ENCODE assay signal across 9 mouse cellular contexts in genomic region chr16:87249903-87250302, GRCm38 (mm10).
DNase-seq lines count a peak whose midpoint lies in the region; ATAC-seq and TF ChIP-seq lines count a peak whose summit lies in the region.
"Had no signal": no experiment of that assay in that cellular context is flagged by ENCODE, and none has a peak within 500 bp of the region (broad histone marks: within the 10 kb centered on the region; RNA-seq: fewer than 3 reads in every experiment).

No protein-coding gene starts in this region.

- H3K79me2 ChIP-seq in C2C12 (ENCODE audit: control insufficient read depth, insufficient read depth): no peaks in the 10 kb centered on the region

- no peak for ATAC-seq in hindbrain, embryonic 14.5 days (ENCODE audit: low FRiP score)
- no peak for ATAC-seq in hindbrain, embryonic 16.5 days
- no peak for ATAC-seq in heart, embryonic 16.5 days (replicated peaks; ENCODE audit: extremely low read depth, insufficient read depth, low FRiP score)
- peak; percentile 51; the same call in 1 of the 2 replicates for ATAC-seq in megakaryocyte, adult 5-6 weeks (ENCODE audit: poor library complexity, severe bottlenecking)

- no peak overlapping the region for H3K4me3 ChIP-seq in hindbrain, embryonic 14.5 days (replicated peaks; ENCODE audit: low read length)
- H3K4me3 ChIP-seq in hindbrain, embryonic 16.5 days (ENCODE audit: low read length): no peak overlapping the region
- H3K4me3 ChIP-seq in C2C12 (ENCODE audit: insufficient read depth, poor library complexity, severe bottlenecking): no peak overlapping the region
- no peak overlapping the region for H3K4me3 ChIP-seq in heart, embryonic 16.5 days (ENCODE audit: low read length)
- H3K4me3 ChIP-seq: megakaryocyte, embryonic 14.5 days had no signal

- no peak overlapping the region for H3K4me2 ChIP-seq in hindbrain, embryonic 14.5 days (replicated peaks)
- H3K4me2 ChIP-seq in hindbrain, embryonic 16.5 days (ENCODE audit: low read length): no peak overlapping the region
- H3K4me2 ChIP-seq in heart, embryonic 16.5 days (ENCODE audit: low read depth, low read length): no peak overlapping the region

- 35% methylated on average over 7 of the region's 7 CpGs for WGBS in hindbrain, embryonic 14.5 days
- 34% methylated on average over 7 of the region's 7 CpGs for WGBS in hindbrain, embryonic 16.5 days
- 32% methylated on average over 7 of the region's 7 CpGs for WGBS in heart, embryonic 16.5 days

- H3K79me3 ChIP-seq in C2C12 (ENCODE audit: low read depth): no peaks in the 10 kb centered on the region

- intact Hi-C loops in left cerebral cortex, postnatal 4 days (cut with DNase I): loop anchor here (2.0 to 10.0 kb wide), 4 partner anchors 368 to 1443 kb away; no protein-coding TSS in a partner anchor

- H3K9me3 ChIP-seq in hindbrain, embryonic 14.5 days (ENCODE audit: control insufficient read depth, low read length): no peaks in the 10 kb centered on the region
- H3K9me3 ChIP-seq in hindbrain, embryonic 16.5 days (ENCODE audit: control insufficient read depth, low read length): no peaks in the 10 kb centered on the region
- no peaks in the 10 kb centered on the region for H3K9me3 ChIP-seq in heart, embryonic 16.5 days (replicated peaks; ENCODE audit: control insufficient read depth, low read length)
- H3K9me3 ChIP-seq: megakaryocyte, embryonic 14.5 days had no signal

- H3K27me3 ChIP-seq in hindbrain, embryonic 14.5 days (ENCODE audit: control insufficient read depth, insufficient read depth, low read length): no peaks in the 10 kb centered on the region
- no peaks in the 10 kb centered on the region; the same call in 1 of the 2 replicates for H3K27me3 ChIP-seq in hindbrain, embryonic 16.5 days (replicated peaks; ENCODE audit: control insufficient read depth, insufficient read depth, low read length)
- no peaks in the 10 kb centered on the region for H3K27me3 ChIP-seq in C2C12 (ENCODE audit: control insufficient read depth, insufficient read depth, insufficient read length)
- H3K27me3 ChIP-seq in heart, embryonic 16.5 days (ENCODE audit: control insufficient read depth, insufficient read depth, low read length): no peaks in the 10 kb centered on the region
- H3K27me3 ChIP-seq: megakaryocyte, embryonic 14.5 days had no signal

- H3K27ac ChIP-seq in hindbrain, embryonic 14.5 days: no peak overlapping the region
- H3K27ac ChIP-seq in hindbrain, embryonic 16.5 days (ENCODE audit: low read depth, low read length): no peak overlapping the region
- H3K27ac ChIP-seq in heart, embryonic 16.5 days (ENCODE audit: low read length): peak overlapping the region; percentile 38

- TF ChIP-seq CTCF in C2C12 (IDR thresholded peaks at IDR 0.05; ENCODE audit: control insufficient read depth, insufficient read depth, insufficient read length): peak; percentile 9

- no peak overlapping the region for H3K9ac ChIP-seq in hindbrain, embryonic 14.5 days
- no peak overlapping the region for H3K9ac ChIP-seq in hindbrain, embryonic 16.5 days (ENCODE audit: low read depth, low read length)
- no peak overlapping the region for H3K9ac ChIP-seq in heart, embryonic 16.5 days (ENCODE audit: low read length)

- H3K4me1 ChIP-seq in hindbrain, embryonic 14.5 days (replicated peaks; ENCODE audit: control insufficient read depth, insufficient read depth, low read length): no peaks in the 10 kb centered on the region
- H3K4me1 ChIP-seq in hindbrain, embryonic 16.5 days (ENCODE audit: control insufficient read depth, insufficient read depth, low read depth, low read length): no peaks in the 10 kb centered on the region; the same call in 1 of the 2 replicates
- peaks cover 21% of the 10 kb centered on the region for H3K4me1 ChIP-seq in heart, embryonic 16.5 days (ENCODE audit: control insufficient read depth, insufficient read depth, low read length)

- DNase-seq in hindbrain, embryonic 14.5 days (ENCODE audit: low spot score): peak; percentile 64
- peak; percentile 13 for DNase-seq in MN1 (ENCODE audit: low spot score)
- no peak for DNase-seq in left cerebral cortex, postnatal 4 days
- no peak for DNase-seq in layer of hippocampus, adult 9-10 months (ENCODE audit: low spot score)

- no peak overlapping the region for H3ac ChIP-seq in C2C12 (ENCODE audit: control insufficient read depth, insufficient read length, low read depth)

- no peaks in the 10 kb centered on the region for H3K36me3 ChIP-seq in hindbrain, embryonic 14.5 days (replicated peaks; ENCODE audit: control insufficient read depth, insufficient read depth)
- H3K36me3 ChIP-seq in hindbrain, embryonic 16.5 days (ENCODE audit: control insufficient read depth, insufficient read depth, low read length): no peaks in the 10 kb centered on the region
- H3K36me3 ChIP-seq in C2C12 (ENCODE audit: control insufficient read depth, insufficient read depth): no peaks in the 10 kb centered on the region
- no peaks in the 10 kb centered on the region for H3K36me3 ChIP-seq in heart, embryonic 16.5 days (ENCODE audit: control insufficient read depth, insufficient read depth)

TF ChIP-seq in C2C12, 6 proteins besides CTCF, POLR2A, EP300 and RAD21:
- TF ChIP-seq MYOD1 (IDR thresholded peaks at IDR 0.05; ENCODE audit: control insufficient read depth, insufficient read length, low read depth) (no peak), MYOG (IDR thresholded peaks at IDR 0.05; ENCODE audit: control insufficient read depth, extremely low read depth, insufficient read length) (no peak), FOSL1 (IDR thresholded peaks at IDR 0.05; ENCODE audit: insufficient read depth, low read length, poor library complexity, severe bottlenecking) (no peak), MAX (IDR thresholded peaks at IDR 0.05) (no peak), CEBPB (IDR thresholded peaks at IDR 0.05; ENCODE audit: low read depth) (no peak), USF1 (IDR thresholded peaks at IDR 0.05; ENCODE audit: low read depth) (no peak)
TF ChIP-seq in C2C12: peak in this region for 0.

Comparison
In these comparisons a context has a peak if more than half of its experiments do, and no peak if none do; other contexts are left out.
1. DNase-seq: peak in hindbrain, embryonic 14.5 days (single experiment) and MN1 (single experiment); none in left cerebral cortex, postnatal 4 days (single experiment) and layer of hippocampus, adult 9-10 months (single experiment).